Mouse (Mus musculus) liver, embryonic 15.5 days (tissue): Measurements from ENCODE around the gene Xpo6. TPM values are rescaled to one million over a fixed set of nuclear protein-coding genes. Genes with fewer than 3 reads are reported as not detected.

Source experiments
- ATAC-seq: fragments of 200-750 bp; cut with Nextera tagmentation; 2 replicates; pipeline ENCODE4 v1.8.0; 2017; ENCODE audit warnings: moderate number of reproducible peaks, mild to moderate bottlenecking, moderate library complexity; ENCODE audit not compliant: insufficient read depth
- H3K27ac ChIP-seq: fragments of 300-500 bp; sonication (generic); replicated peaks from 2 replicates; pipeline ENCODE4 v1.5.1; 2015; ENCODE audit warnings: mild to moderate bottlenecking, inconsistent platforms
- H3K27me3 ChIP-seq: fragments of 300-500 bp; sonication (generic); 2 replicates; pipeline ENCODE4 v1.6.1; 2015; ENCODE audit warnings: mild to moderate bottlenecking, inconsistent platforms
- H3K36me3 ChIP-seq: fragments of 300-500 bp; sonication (generic); replicated peaks from 2 replicates; pipeline ENCODE4 v1.6.1; 2015; ENCODE audit warnings: moderate library complexity, mild to moderate bottlenecking, inconsistent platforms
- H3K4me1 ChIP-seq: fragments of 300-500 bp; sonication (generic); replicated peaks from 2 replicates; pipeline ENCODE4 v1.6.1; 2015; ENCODE audit warnings: inconsistent platforms
- H3K4me2 ChIP-seq: fragments of 300-500 bp; sonication (generic); 2 replicates; pipeline ENCODE4 v1.6.1; 2015; ENCODE audit warnings: moderate library complexity, mild to moderate bottlenecking, inconsistent platforms
- H3K4me3 ChIP-seq: fragments of 300-500 bp; sonication (generic); replicated peaks from 2 replicates; pipeline ENCODE4 v1.5.1; 2015; ENCODE audit warnings: mild to moderate bottlenecking, inconsistent platforms
- H3K9ac ChIP-seq: fragments of 300-500 bp; sonication (generic); 2 replicates; pipeline ENCODE4 v1.6.1; 2015; ENCODE audit warnings: moderate library complexity, mild to moderate bottlenecking, inconsistent platforms
- H3K9me3 ChIP-seq: fragments of 300-500 bp; sonication (generic); replicated peaks from 2 replicates; pipeline ENCODE4 v1.6.1; 2016; ENCODE audit warnings: inconsistent platforms
- WGBS: fragments of 180-500 bp; shearing (Covaris S2); methylation state at CpG from one replicate; pipeline ENCODE4 v1.1.7; 2015; ENCODE audit warnings: mixed read lengths; ENCODE audit not compliant: insufficient replicate concordance; 5-methylcytosine and 5-hydroxymethylcytosine counted together
- polyA plus RNA-seq: library from polyadenylated mRNA; unstranded; fragments of >200 nt; fragmentation: Nextera tagmentation; extraction: Ambion mirVana; gene quantifications from 2 replicates; pipeline ENCODE4 v1.2.1, GENCODE M21; 2015

Gene Xpo6
- polyA plus RNA-seq, 1 experiment from 2014 or later: 16.3 TPM

GRCm38 (mm10) chr7:126232345-126233071 lies 32.2 kb upstream of the Xpo6 start:
- H3K9me3 ChIP-seq: no peaks in the 10 kb centered on the region
- H3K9ac ChIP-seq: no peak overlapping the region
- H3K4me1 ChIP-seq: peaks cover 23% of the 10 kb centered on the region
- no peak overlapping the region for H3K4me2 ChIP-seq
- ATAC-seq: no peak
- no peak overlapping the region for H3K4me3 ChIP-seq
- H3K27ac ChIP-seq: no peak overlapping the region
- no peaks in the 10 kb centered on the region for H3K27me3 ChIP-seq
- 51% methylated on average over 8 of the region's 8 CpGs for WGBS
- no peaks in the 10 kb centered on the region for H3K36me3 ChIP-seq

GRCm38 (mm10) chr7:126230357-126231148 lies 30.3 kb upstream of the Xpo6 start:
- Histone ChIP-seq H3K4me1 (peaks cover 10% of the 10 kb centered on the region), H3K27me3 (no peaks in the 10 kb centered on the region), H3K4me3 (no peak overlapping the region), H3K9me3 (no peaks in the 10 kb centered on the region), H3K4me2 (no peak overlapping the region), H3K9ac (no peak overlapping the region), H3K27ac (no peak overlapping the region), H3K36me3 (no peaks in the 10 kb centered on the region)
- peak; percentile 37; the same call in 1 of the 2 replicates for ATAC-seq
- 19% methylated on average over 8 of the region's 8 CpGs for WGBS

DNA sequence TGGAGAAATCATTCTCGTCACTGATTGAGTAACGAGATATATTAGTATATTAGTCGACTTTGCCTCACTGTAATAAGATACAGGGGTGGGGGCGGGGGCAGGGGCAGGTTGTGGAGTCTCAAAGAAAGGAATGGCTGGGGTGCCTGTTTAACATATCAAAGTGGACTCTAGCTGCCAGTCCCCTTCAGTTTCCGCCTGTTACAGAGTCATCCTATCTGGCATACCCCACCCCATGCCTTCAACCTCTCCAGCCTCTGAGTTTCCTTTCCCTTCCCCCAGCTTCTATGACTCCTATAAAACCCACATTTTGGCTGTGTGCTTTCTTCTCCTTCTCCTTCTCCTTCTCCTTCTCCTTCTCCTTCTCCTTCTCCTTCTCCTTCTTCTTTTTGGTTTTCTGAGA lies 25.8 kb upstream of the Xpo6 start:
- Histone ChIP-seq H3K27me3 (peaks cover 3% of the 10 kb centered on the region; the same call in 1 of the 2 replicates), H3K4me2 (no peak overlapping the region), H3K4me3 (no peak overlapping the region), H3K4me1 (peaks cover 7% of the 10 kb centered on the region; the same call in 1 of the 2 replicates), H3K36me3 (no peaks in the 10 kb centered on the region), H3K9me3 (no peaks in the 10 kb centered on the region), H3K9ac (no peak overlapping the region), H3K27ac (no peak overlapping the region)
- ATAC-seq: no peak
- WGBS: 47% methylated on average over 5 of the region's 5 CpGs

DNA sequence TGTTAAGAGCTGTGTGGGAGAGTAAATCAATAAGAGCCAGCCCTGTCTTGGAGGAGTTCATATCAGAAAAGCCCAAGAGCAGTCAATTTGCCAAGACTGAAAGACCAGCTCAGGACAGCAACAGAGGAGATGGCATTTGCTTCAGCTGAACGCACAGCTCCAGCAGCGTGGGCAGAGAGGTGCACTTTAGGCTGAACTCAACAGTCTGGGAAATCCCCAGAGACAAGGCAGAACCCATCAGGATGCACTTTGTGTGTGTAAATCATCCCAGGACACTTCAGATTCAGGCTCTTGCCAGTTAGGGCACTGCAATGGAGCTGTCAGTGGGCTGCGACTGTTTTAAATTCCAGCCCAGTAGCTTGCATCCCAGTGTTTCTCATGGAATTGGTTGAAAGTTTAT lies 22.5 kb upstream of the Xpo6 start:
- no peaks in the 10 kb centered on the region for H3K9me3 ChIP-seq
- no peak overlapping the region for H3K4me3 ChIP-seq
- 64% methylated on average over 3 of the region's 3 CpGs for WGBS
- no peak overlapping the region for H3K4me2 ChIP-seq
- no peak overlapping the region for H3K9ac ChIP-seq
- no peak for ATAC-seq
- no peak overlapping the region for H3K27ac ChIP-seq
- H3K27me3 ChIP-seq: peaks cover 3% of the 10 kb centered on the region; the same call in 1 of the 2 replicates
- no peaks in the 10 kb centered on the region for H3K36me3 ChIP-seq
- H3K4me1 ChIP-seq: no peaks in the 10 kb centered on the region

DNA sequence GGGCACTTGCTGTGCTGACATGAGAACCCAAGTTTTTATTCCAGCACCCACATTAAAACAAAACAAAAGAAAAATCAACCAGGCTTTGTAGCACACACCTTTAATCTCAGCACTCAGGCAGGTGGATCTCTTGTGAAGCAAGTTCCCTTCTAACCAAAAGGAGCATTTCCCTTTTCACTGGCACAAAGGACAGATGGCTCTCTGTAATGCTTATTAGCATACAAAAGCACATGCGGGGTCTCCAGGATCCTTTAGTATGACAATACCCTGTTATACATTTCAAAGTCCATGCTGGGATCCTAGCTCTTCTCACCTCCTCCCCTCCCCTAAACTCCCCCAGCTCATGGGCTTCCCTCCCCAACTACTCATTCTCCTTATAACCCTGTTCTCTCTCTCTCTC lies 20.3 kb upstream of the Xpo6 start:
- Histone ChIP-seq H3K27ac (no peak overlapping the region), H3K36me3 (no peaks in the 10 kb centered on the region), H3K4me3 (no peak overlapping the region), H3K27me3 (peaks cover 3% of the 10 kb centered on the region; the same call in 1 of the 2 replicates), H3K4me2 (no peak overlapping the region), H3K9ac (no peak overlapping the region), H3K4me1 (no peaks in the 10 kb centered on the region), H3K9me3 (no peaks in the 10 kb centered on the region)
- no peak for ATAC-seq
- WGBS: 38% methylated on average over 1 of the region's 1 CpGs

DNA sequence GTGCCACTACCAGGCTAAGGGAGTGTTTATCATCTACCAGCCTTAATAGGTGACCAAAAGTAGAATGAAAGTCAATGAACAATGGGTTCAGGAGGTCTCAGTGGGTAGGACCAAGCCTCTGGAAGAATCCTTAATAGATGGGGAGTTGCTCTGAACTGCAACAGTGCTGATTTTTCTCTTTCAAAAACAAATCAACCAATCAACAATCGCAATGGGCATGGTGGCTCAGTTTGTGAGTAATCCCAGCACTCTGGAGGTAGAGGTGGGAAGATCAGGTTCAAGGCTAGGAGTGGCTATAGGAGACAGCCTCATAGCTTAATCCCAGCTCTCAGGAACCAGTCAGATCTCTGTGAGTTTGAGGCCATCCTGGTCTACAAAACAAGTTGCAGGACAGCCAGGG lies 18.0 kb upstream of the Xpo6 start:
- Histone ChIP-seq H3K36me3 (no peaks in the 10 kb centered on the region), H3K4me1 (no peaks in the 10 kb centered on the region), H3K27me3 (peaks cover 3% of the 10 kb centered on the region; the same call in 1 of the 2 replicates), H3K4me2 (no peak overlapping the region), H3K27ac (no peak overlapping the region), H3K9me3 (no peaks in the 10 kb centered on the region), H3K4me3 (no peak overlapping the region), H3K9ac (no peak overlapping the region)
- no peak for ATAC-seq
- 61% methylated on average over 1 of the region's 1 CpGs for whole genome bisulfite sequencing

DNA sequence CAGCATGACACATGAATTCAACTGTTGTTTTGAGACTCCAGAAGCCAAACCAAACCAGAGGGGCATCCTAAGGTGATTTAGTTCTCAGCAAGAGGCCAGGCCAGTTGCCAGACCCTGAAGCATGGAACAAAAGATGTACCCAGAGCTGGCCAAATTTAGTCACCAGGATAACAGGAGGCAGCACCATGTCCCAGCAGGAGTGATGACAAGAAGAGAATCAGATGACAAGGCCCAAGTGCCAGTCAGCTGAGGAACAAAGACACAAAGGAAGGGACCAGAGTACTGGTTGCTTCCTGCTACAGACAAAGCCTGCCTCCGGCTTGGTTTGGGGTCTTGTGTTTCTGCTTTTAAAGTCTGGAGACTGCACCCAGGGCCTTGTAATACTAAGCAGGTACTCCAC lies 16.6 kb upstream of the Xpo6 start:
- Histone ChIP-seq H3K27ac (no peak overlapping the region), H3K9ac (no peak overlapping the region), H3K4me1 (no peaks in the 10 kb centered on the region), H3K36me3 (no peaks in the 10 kb centered on the region), H3K4me3 (no peak overlapping the region), H3K27me3 (peaks cover 5% of the 10 kb centered on the region; the same call in 1 of the 2 replicates), H3K4me2 (no peak overlapping the region), H3K9me3 (no peaks in the 10 kb centered on the region)
- ATAC-seq: no peak
- 52% methylated on average over 1 of the region's 1 CpGs for WGBS

GRCm38 (mm10) chr7:126210856-126211255 lies 10.6 kb upstream of the Xpo6 start:
- Histone ChIP-seq H3K4me3 (no peak overlapping the region), H3K9ac (no peak overlapping the region), H3K9me3 (no peaks in the 10 kb centered on the region), H3K27ac (no peak overlapping the region), H3K36me3 (no peaks in the 10 kb centered on the region), H3K4me1 (no peaks in the 10 kb centered on the region), H3K27me3 (peaks cover 6% of the 10 kb centered on the region; the same call in 1 of the 2 replicates), H3K4me2 (no peak overlapping the region)
- ATAC-seq: no peak
- WGBS: 37% methylated on average over 5 of the region's 5 CpGs

DNA sequence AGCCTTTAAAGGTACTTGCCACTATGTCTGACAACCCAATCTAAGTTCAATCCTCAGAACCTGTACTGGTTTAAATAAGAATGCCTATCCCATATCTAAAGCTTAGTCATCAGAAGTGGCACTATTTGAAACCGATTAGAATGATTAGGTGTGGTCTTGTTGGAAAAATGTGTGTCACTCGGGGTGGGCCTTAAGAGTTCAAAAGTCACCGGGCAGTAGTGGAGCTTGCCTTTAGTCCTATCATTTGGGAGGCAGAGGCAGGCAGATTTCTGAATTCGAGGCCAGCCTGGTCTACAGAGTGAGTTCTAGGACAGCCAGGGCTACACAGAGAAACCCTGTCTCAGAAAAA lies 670 bp upstream of the Xpo6 start:
- Histone ChIP-seq H3K9me3 (no peaks in the 10 kb centered on the region), H3K4me1 (peaks cover 43% of the 10 kb centered on the region), H3K4me3 (peak overlapping the region; percentile 96), H3K27ac (0 out of 2 replicates have a peak overlapping the region, but pooled peaks have one; percentile 46), H3K9ac (peak overlapping the region; percentile 97; the same call in 1 of the 2 replicates), H3K27me3 (peaks cover 3% of the 10 kb centered on the region; the same call in 1 of the 2 replicates), H3K36me3 (no peaks in the 10 kb centered on the region), H3K4me2 (peak overlapping the region; percentile 94)
- WGBS: 79% methylated on average over 4 of the region's 4 CpGs
- ATAC-seq: no peak

DNA sequence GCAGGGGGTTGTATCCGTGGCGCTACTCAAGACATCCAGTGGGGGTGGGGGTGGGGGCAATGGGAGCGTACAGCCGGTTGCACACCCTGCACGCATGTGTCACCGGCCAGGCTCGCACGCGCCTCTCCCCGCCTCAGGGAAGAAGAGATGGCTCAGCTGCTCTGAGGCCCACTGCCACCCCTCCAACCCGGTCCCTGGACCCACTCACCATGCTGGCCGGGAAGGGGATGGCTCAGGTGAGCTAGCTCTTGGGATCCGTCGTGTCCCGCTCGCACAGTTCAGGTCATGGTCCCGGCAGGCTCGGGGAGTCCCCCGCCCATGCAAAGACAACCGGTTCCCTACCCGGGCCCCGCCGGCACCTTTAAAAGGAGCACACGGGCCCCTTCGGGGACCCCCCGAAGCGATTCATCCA lies 604 bp downstream of the Xpo6 start:
- H3K27me3 ChIP-seq: peaks cover 3% of the 10 kb centered on the region; the same call in 1 of the 2 replicates
- ATAC-seq: peak; percentile 55
- no peaks in the 10 kb centered on the region for H3K36me3 ChIP-seq
- peak overlapping the region; percentile 84 for H3K27ac ChIP-seq
- H3K4me2 ChIP-seq: peak overlapping the region; percentile 94
- H3K4me3 ChIP-seq: peak overlapping the region; percentile 96
- peaks cover 49% of the 10 kb centered on the region for H3K4me1 ChIP-seq
- WGBS: under 1% methylated on average over 27 of the region's 27 CpGs
- H3K9me3 ChIP-seq: no peaks in the 10 kb centered on the region
- H3K9ac ChIP-seq: peak overlapping the region; percentile 97

DNA sequence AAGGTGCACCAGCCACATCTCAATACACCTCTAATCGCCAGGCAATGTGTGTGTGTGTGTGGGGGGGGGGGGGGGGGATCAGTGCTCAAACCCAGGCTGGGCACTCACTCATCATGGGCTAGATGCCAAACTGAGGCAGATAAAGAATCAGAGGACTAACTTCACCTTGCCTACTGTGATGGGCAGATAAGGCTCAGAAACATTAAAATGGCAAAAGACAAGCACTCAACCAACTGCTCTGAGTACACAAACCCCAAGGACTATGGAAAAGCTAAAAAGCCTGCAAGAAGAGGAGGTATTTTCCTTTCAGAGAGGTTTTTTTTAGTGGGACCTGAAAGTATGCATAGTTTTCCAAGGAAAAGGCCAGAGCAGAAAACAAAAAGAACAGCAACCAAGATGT lies 1.4 kb downstream of the Xpo6 start:
- no peak for ATAC-seq
- Histone ChIP-seq H3K27me3 (no peaks in the 10 kb centered on the region), H3K4me2 (peak overlapping the region; percentile 94), H3K4me3 (peak overlapping the region; percentile 96), H3K4me1 (peaks cover 49% of the 10 kb centered on the region), H3K27ac (no peak overlapping the region), H3K9ac (peak overlapping the region; percentile 97), H3K9me3 (no peaks in the 10 kb centered on the region), H3K36me3 (no peaks in the 10 kb centered on the region)
- 17% methylated on average over 1 of the region's 1 CpGs for WGBS
